Mouse (Mus musculus): ENCODE measurements around the gene Gucy2f. TPM values are rescaled to one million over a fixed set of nuclear protein-coding genes. Genes with fewer than 3 reads are reported as not detected.
A peak's percentile ranks its signal among the peaks of the same experiment; 100 is the strongest.
"Not testable (repeated sequence)": the region's sequence is repeated elsewhere in the genome, so short reads cannot be mapped to it uniquely, and the experiment has no call there.

Gucy2f gene
- 0.03 and 0.05 TPM in 2 replicates for polyA plus RNA-seq (2015; fragmentation: Nextera tagmentation; extraction: Ambion mirVana)

DNA sequence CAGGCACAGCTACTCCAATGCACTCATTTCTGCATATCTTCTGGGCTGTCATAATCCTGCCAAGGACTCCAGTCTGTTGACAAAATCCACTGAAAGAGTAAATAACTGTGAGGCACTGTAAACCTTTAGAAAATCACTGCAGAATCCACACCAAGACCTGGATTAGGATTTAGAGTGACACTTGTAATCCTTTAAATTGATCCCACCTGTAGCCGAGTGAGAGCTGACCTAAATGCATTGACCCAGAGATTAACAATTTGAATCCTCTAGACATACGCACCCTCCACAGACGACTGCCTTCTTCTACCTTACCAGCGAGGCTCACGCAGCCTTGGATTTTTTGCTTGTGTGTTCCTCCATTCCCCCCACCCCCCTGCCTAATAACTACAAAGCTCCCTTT lies at the start of gene Gucy2f:
Gucy2f (minus strand) TSS at position 101 of the 400 bp plus-strand sequence.
- H3K4me2 ChIP-seq (ENCODE audit: low read depth, low read length): no peak within 1 kb of the TSS
- no peak within 1 kb of the TSS for H3K9ac ChIP-seq (ENCODE audit: low read length)
- H3K4me1 ChIP-seq (ENCODE audit: control insufficient read depth, insufficient read depth, low read length): no peaks in the 10 kb centered on the region
- H3K27me3 ChIP-seq (ENCODE audit: control insufficient read depth, insufficient read depth, low read length): peaks cover 4% of the 10 kb centered on the region; the same call in 1 of the 2 replicates
- no peak within 1 kb of the TSS for H3K4me3 ChIP-seq (replicated peaks; ENCODE audit: low read length)
- H3K27ac ChIP-seq (ENCODE audit: low read length): no peak within 1 kb of the TSS
- 28% methylated on average over 5 of the region's 5 CpGs for WGBS
- H3K9me3 ChIP-seq (replicated peaks; ENCODE audit: control insufficient read depth, low read length): no peaks in the 10 kb centered on the region
- ATAC-seq (ENCODE audit: insufficient read depth, low FRiP score): no peak
- no peaks in the 10 kb centered on the region for H3K36me3 ChIP-seq (ENCODE audit: control insufficient read depth, insufficient read depth, low read length)

DNA sequence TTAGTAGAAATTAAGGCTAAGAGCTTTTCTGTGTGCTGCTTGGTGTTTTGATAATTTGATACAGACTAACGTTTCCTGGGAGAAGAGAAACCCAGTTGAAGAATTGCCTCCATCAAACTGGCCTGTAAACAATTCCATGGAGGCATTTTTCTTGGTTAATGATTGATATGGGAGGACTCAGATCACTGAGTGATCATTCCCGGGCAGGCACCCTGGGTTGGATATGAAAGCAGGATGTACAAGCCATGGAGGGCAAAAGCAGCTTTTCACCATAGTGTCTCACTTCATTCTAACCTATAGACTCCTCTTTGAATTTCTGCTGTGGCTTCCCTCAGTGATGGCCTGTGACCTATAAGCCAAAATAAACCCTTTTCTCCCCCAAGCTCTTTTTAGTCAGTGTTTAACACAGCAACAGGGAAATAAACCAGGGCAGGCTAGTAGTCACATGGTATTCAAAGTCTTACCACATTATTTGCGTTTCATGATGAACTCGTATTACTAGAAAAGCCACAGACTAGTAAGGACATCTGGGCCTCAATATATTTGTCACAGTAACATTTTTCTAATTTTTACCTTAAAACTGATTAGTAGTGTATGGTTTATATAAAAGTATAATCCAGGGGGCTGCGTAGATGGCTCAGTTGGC lies 49.1 kb upstream of the Gucy2f start:
- no peak overlapping the region for H3K4me2 ChIP-seq (ENCODE audit: low read depth, low read length)
- no peaks in the 10 kb centered on the region for H3K36me3 ChIP-seq (ENCODE audit: control insufficient read depth, insufficient read depth, low read length)
- H3K9me3 ChIP-seq (replicated peaks; ENCODE audit: control insufficient read depth, low read length): no peaks in the 10 kb centered on the region
- WGBS: 60% methylated on average over 5 of the region's 5 CpGs
- no peak overlapping the region for H3K27ac ChIP-seq (ENCODE audit: low read length)
- no peak for ATAC-seq (ENCODE audit: insufficient read depth, low FRiP score)
- no peaks in the 10 kb centered on the region for H3K4me1 ChIP-seq (ENCODE audit: control insufficient read depth, insufficient read depth, low read length)
- H3K9ac ChIP-seq (ENCODE audit: low read length): no peak overlapping the region
- no peak overlapping the region for H3K4me3 ChIP-seq (replicated peaks; ENCODE audit: low read length)
- no peaks in the 10 kb centered on the region for H3K27me3 ChIP-seq (ENCODE audit: control insufficient read depth, insufficient read depth, low read length)

DNA sequence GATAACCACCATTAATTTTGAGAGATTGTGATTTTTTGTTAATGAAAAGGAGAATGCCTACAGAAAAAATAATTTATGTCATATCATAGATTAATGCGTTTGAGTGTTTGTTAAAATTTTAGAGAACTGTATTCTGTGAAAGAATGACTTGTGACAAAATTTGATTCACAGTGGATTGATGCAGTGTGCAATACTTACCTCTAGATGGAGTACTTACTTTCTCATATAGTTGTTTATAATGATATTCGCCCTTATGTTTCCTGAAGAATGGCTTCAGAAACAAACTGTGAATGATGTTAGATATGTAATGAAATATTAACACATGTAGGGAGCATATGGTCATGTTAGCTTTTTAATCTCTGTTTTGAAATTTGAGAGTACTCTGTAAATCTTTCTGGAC lies 40.4 kb upstream of the Gucy2f start:
- Histone ChIP-seq H3K9ac (ENCODE audit: low read length) (no peak overlapping the region), H3K27ac (ENCODE audit: low read length) (no peak overlapping the region), H3K36me3 (ENCODE audit: control insufficient read depth, insufficient read depth, low read length) (no peaks in the 10 kb centered on the region), H3K9me3 (replicated peaks; ENCODE audit: control insufficient read depth, low read length) (no peaks in the 10 kb centered on the region), H3K4me3 (replicated peaks; ENCODE audit: low read length) (no peak overlapping the region), H3K4me2 (ENCODE audit: low read depth, low read length) (no peak overlapping the region), H3K4me1 (ENCODE audit: control insufficient read depth, insufficient read depth, low read length) (no peaks in the 10 kb centered on the region), H3K27me3 (ENCODE audit: control insufficient read depth, insufficient read depth, low read length) (no peaks in the 10 kb centered on the region)
- ATAC-seq (ENCODE audit: insufficient read depth, low FRiP score): no peak
- 44% methylated on average over 2 of the region's 2 CpGs for WGBS

DNA sequence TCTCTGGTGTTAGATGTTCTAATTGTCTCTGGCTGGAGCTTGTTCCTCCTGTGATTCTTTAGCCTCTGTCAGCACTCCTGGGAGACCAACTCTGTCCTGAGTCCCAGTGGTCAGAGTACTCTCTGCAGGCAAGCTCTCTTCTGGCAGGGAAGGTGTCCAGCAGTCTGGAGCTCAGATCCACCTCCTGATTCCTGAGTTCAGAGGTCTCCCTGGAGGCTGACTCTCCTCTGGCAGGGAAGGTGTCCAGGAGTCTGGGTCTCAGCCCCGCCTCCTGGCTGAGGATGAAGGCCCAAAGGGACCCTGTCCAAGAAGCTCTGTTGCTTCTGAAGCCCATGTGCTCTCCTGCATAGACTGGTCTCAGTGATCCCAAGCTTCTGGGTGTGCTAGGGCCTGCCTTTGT lies 39.4 kb upstream of the Gucy2f start:
- not testable (repeated sequence) for H3K4me3 ChIP-seq (replicated peaks; ENCODE audit: low read length); H3K4me2 ChIP-seq (ENCODE audit: low read depth, low read length); ATAC-seq (ENCODE audit: insufficient read depth, low FRiP score); H3K27ac ChIP-seq (ENCODE audit: low read length); H3K27me3 ChIP-seq (ENCODE audit: control insufficient read depth, insufficient read depth, low read length); H3K4me1 ChIP-seq (ENCODE audit: control insufficient read depth, insufficient read depth, low read length); H3K36me3 ChIP-seq (ENCODE audit: control insufficient read depth, insufficient read depth, low read length); H3K9ac ChIP-seq (ENCODE audit: low read length); H3K9me3 ChIP-seq (replicated peaks; ENCODE audit: control insufficient read depth, low read length)
- WGBS: 77% methylated on average over 1 of the region's 1 CpGs

DNA sequence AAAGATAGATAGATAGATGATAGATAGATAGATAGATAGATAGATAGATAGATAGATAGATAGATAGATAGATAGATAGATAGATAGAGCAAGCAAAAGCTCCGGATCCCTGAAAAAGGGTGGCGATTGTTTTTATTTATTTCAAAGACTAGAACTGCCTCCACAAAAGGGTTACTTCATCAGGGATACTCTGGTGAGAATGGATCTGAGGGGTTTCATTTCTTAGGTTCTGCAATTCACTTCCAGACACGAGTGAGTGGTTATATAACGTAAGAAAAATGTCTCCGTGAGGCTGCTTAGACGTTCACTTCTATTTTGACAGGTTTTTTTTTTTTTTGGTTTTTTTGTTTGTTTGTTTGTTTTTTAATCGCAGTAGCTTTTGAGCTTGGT lies 32.0 kb upstream of the Gucy2f start:
- H3K9me3 ChIP-seq (replicated peaks; ENCODE audit: control insufficient read depth, low read length): no peaks in the 10 kb centered on the region
- peak overlapping the region; percentile 51 for H3K4me2 ChIP-seq (ENCODE audit: low read depth, low read length)
- peak overlapping the region; percentile 61 for H3K4me3 ChIP-seq (replicated peaks; ENCODE audit: low read length)
- H3K27me3 ChIP-seq (ENCODE audit: control insufficient read depth, insufficient read depth, low read length): no peaks in the 10 kb centered on the region
- H3K27ac ChIP-seq (ENCODE audit: low read length): no peak overlapping the region
- H3K4me1 ChIP-seq (ENCODE audit: control insufficient read depth, insufficient read depth, low read length): no peaks in the 10 kb centered on the region
- ATAC-seq (ENCODE audit: insufficient read depth, low FRiP score): no peak
- WGBS: 26% methylated on average over 7 of the region's 7 CpGs
- H3K9ac ChIP-seq (ENCODE audit: low read length): no peak overlapping the region
- no peaks in the 10 kb centered on the region for H3K36me3 ChIP-seq (ENCODE audit: control insufficient read depth, insufficient read depth, low read length)

DNA sequence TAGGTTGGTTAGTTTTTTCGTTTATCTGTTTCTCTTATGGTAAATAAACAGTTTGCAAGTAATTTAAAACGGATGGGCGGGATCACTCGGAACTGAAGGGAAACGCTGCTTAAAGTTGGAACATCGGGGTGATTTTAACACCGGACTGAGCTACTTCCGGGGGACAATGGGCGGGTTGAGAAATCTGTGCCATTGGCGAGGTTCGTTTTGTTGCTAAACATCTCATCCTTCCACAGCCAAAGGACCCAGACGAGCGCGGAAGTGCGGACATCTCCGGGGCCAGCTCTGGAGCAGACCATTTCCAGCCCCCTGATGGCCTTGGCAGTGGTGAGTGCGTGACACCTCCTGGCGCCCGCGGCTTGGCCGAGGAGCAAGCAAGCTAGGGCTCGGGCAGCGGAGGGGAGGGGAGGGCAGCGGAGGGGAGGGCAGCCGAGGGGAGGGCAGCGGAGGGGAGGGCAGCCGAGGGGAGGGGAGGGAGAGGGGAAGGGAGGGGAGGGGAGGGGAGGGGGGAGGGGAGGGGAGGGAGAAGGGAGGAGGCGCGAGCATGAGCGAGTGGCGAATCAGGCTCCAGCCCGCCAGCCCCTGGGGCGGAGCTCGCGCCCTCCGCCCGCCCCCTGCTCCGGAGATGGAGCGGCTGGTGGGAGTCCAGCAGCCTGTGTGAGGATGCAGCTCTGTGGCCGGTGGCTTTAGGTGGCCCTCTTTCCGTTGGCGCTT lies 31.5 kb upstream of the Gucy2f start:
- H3K9ac ChIP-seq (ENCODE audit: low read length): peak overlapping the region; percentile 73
- peak overlapping the region; percentile 93 for H3K27ac ChIP-seq (ENCODE audit: low read length)
- peak; percentile 94 for ATAC-seq (ENCODE audit: insufficient read depth, low FRiP score)
- H3K27me3 ChIP-seq (ENCODE audit: control insufficient read depth, insufficient read depth, low read length): no peaks in the 10 kb centered on the region
- no peaks in the 10 kb centered on the region for H3K9me3 ChIP-seq (replicated peaks; ENCODE audit: control insufficient read depth, low read length)
- peak overlapping the region; percentile 61 for H3K4me3 ChIP-seq (replicated peaks; ENCODE audit: low read length)
- H3K4me2 ChIP-seq (ENCODE audit: low read depth, low read length): peak overlapping the region; percentile 60
- 23% methylated on average over 36 of the region's 42 CpGs for WGBS
- no peaks in the 10 kb centered on the region for H3K36me3 ChIP-seq (ENCODE audit: control insufficient read depth, insufficient read depth, low read length)
- H3K4me1 ChIP-seq (ENCODE audit: control insufficient read depth, insufficient read depth, low read length): no peaks in the 10 kb centered on the region

DNA sequence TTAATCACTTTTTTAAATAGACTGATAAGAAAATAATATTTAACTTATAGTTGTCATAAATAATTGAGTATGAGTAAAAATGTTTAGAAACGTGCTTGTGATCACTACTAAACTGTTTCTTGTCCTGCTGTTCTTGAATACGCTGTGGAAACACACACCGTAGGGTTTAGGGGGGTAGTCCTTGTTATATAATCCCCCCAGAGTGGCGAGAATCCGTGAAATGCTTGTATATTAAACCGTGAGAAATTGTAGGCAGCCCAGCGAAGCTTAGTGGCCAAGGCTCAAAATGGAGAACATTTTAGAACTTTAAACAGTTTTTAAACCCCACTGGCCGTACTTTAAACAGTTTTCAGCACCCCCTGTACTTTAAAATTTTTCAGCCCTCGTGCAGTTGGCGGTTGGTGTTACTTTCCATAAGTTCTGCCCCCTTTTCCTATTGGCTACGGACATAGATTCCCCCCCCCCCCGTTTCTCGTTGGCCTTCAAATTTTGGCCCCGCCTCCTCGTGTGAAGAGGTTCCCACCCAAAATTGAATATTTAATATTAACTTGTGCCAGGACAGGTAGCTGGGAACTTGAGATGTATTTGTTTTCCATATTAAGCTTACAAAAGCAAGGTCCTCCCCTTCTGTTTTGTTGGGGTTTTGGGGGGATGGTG lies 30.8 kb upstream of the Gucy2f start:
- Histone ChIP-seq H3K9ac (ENCODE audit: low read length) (no peak overlapping the region), H3K4me3 (replicated peaks; ENCODE audit: low read length) (peak overlapping the region; percentile 61), H3K27ac (ENCODE audit: low read length) (peak overlapping the region; percentile 93), H3K9me3 (replicated peaks; ENCODE audit: control insufficient read depth, low read length) (no peaks in the 10 kb centered on the region), H3K36me3 (ENCODE audit: control insufficient read depth, insufficient read depth, low read length) (no peaks in the 10 kb centered on the region), H3K27me3 (ENCODE audit: control insufficient read depth, insufficient read depth, low read length) (no peaks in the 10 kb centered on the region), H3K4me2 (ENCODE audit: low read depth, low read length) (peak overlapping the region; percentile 60), H3K4me1 (ENCODE audit: control insufficient read depth, insufficient read depth, low read length) (no peaks in the 10 kb centered on the region)
- 18% methylated on average over 15 of the region's 15 CpGs for WGBS
- ATAC-seq (ENCODE audit: insufficient read depth, low FRiP score): peak; percentile 71

DNA sequence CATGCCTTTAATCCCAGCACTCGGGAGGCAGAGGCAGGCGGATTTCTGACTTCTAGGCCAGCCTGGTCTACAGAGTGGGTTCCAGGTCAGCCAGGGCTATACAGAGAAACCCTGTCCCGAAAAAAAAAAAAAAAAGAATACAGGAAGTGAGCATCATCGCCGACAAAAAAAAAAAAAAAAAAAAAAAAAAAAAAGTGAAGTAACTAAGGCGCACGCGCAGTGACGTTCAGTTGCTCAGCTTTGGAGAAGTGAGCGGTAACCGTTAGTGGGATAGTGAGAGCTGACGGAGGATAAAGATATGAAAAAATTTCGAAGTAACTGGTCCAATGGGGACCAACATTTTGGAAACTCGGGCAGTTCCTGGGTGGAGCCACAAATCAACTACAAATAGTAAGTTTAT lies 29.8 kb upstream of the Gucy2f start, which contains the start of gene Nxt2:
Nxt2 (plus strand) TSS at position 229 of the 400 bp plus-strand sequence.
- 90% methylated on average over 12 of the region's 14 CpGs for WGBS
- ATAC-seq (ENCODE audit: insufficient read depth, low FRiP score): no peak
- no peak within 1 kb of the TSS for H3K9ac ChIP-seq (ENCODE audit: low read length)
- no peaks in the 10 kb centered on the region for H3K4me1 ChIP-seq (ENCODE audit: control insufficient read depth, insufficient read depth, low read length)
- peak within 1 kb of the TSS; percentile 61 for H3K4me3 ChIP-seq (replicated peaks; ENCODE audit: low read length)
- H3K36me3 ChIP-seq (ENCODE audit: control insufficient read depth, insufficient read depth, low read length): no peaks in the 10 kb centered on the region
- H3K4me2 ChIP-seq (ENCODE audit: low read depth, low read length): peak within 1 kb of the TSS; percentile 60
- no peak within 1 kb of the TSS; the same call in 1 of the 2 replicates for H3K27ac ChIP-seq (ENCODE audit: low read length)
- no peaks in the 10 kb centered on the region for H3K9me3 ChIP-seq (replicated peaks; ENCODE audit: control insufficient read depth, low read length)
- no peaks in the 10 kb centered on the region for H3K27me3 ChIP-seq (ENCODE audit: control insufficient read depth, insufficient read depth, low read length)

DNA sequence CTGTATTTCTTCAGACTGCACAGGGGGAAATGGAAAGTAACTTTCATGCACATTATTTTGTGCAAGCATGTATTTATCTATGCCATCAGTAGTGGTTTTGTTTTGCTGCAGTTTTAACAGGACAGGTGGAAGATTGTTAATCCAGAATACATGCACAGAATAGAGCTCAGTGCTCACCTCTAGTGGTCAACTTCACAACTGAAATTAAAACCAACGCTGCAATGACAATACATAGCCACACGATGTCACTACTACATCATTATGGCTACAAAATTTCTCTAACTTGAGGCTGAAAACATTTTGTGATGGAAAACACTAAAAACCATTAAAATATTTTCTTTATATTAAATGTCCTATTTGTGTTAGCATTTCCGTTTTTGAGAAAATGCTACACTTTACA lies 3.6 kb upstream of the Gucy2f start:
- Histone ChIP-seq H3K9ac (ENCODE audit: low read length) (no peak overlapping the region), H3K9me3 (replicated peaks; ENCODE audit: control insufficient read depth, low read length) (no peaks in the 10 kb centered on the region), H3K4me3 (replicated peaks; ENCODE audit: low read length) (no peak overlapping the region), H3K27ac (ENCODE audit: low read length) (no peak overlapping the region), H3K27me3 (ENCODE audit: control insufficient read depth, insufficient read depth, low read length) (peaks cover 4% of the 10 kb centered on the region; the same call in 1 of the 2 replicates), H3K4me1 (ENCODE audit: control insufficient read depth, insufficient read depth, low read length) (no peaks in the 10 kb centered on the region), H3K4me2 (ENCODE audit: low read depth, low read length) (no peak overlapping the region), H3K36me3 (ENCODE audit: control insufficient read depth, insufficient read depth, low read length) (no peaks in the 10 kb centered on the region)
- no peak for ATAC-seq (ENCODE audit: insufficient read depth, low FRiP score)
- 11% methylated on average over 3 of the region's 3 CpGs for WGBS
